8 mouse cellular contexts compared by ENCODE assay signal in the genomic region with DNA sequence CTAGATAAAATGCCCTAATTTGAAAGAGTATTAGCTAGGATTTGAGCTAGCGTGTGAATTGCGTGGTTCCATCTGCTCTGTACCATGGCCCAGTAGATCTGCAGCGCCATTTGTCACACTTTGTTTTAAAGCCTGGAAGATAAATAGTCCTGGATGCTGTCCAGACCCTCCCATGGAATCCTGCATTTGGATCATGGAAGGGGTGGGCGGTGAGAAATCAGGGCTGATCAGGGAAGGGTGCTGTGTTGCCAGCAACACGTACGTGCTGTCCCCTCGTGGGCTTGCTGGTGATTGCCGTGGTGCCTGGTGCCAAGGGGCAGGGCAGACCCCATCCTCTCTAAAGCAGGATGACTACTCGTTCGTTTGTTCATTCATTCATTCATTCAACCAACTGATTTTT. TPM values are rescaled to one million over a fixed set of nuclear protein-coding genes. Genes with fewer than 3 reads are reported as not detected.
DNase-seq lines count a peak whose midpoint lies in the region; ATAC-seq and TF ChIP-seq lines count a peak whose summit lies in the region.

No protein-coding gene starts in this region.

- H3K4me2 ChIP-seq in forebrain, embryonic 14.5 days (ENCODE audit: low read length) = no peak overlapping the region
- H3K4me2 ChIP-seq in forebrain, embryonic 11.5 days (ENCODE audit: low read depth, low read length, severe bottlenecking) = no peak overlapping the region
- H3K4me2 ChIP-seq in hindbrain, embryonic 12.5 days (replicated peaks) = no peak overlapping the region

- 66% methylated on average over 10 of the region's 10 CpGs for WGBS in forebrain, embryonic 14.5 days
- WGBS in forebrain, embryonic 11.5 days = 89% methylated on average over 10 of the region's 10 CpGs
- WGBS in hindbrain, embryonic 12.5 days = 76% methylated on average over 10 of the region's 10 CpGs

- no peaks in the 10 kb centered on the region for H3K27me3 ChIP-seq in forebrain, embryonic 14.5 days (replicated peaks; ENCODE audit: control insufficient read depth, insufficient read depth, low read length)
- no peaks in the 10 kb centered on the region for H3K27me3 ChIP-seq in forebrain, embryonic 11.5 days (ENCODE audit: control insufficient read depth, insufficient read depth, low read length)
- no peaks in the 10 kb centered on the region for H3K27me3 ChIP-seq in hindbrain, embryonic 12.5 days

- DNase-seq in forebrain, embryonic 14.5 days (ENCODE audit: low spot score) = peak; percentile 86
- DNase-seq in forebrain, embryonic 11.5 days (ENCODE audit: low spot score) = no peak
- DNase-seq in brain, embryonic 14.5 days (ENCODE audit: low read depth) = peak; percentile 89
- DNase-seq in left cerebral cortex, postnatal 25 days (ENCODE audit: low spot score in 2 of 2) = peak; percentile 67 to 88
- DNase-seq in right cerebral cortex, postnatal 25 days = peak; percentile 69
- no peak for DNase-seq in gastrocnemius, adult 8-10 months (ENCODE audit: low spot score in 2 of 2)
- no peak for DNase-seq in adrenal gland, adult 2 months

- TF ChIP-seq POLR2A in brain, embryonic 14.5 days (IDR thresholded peaks at IDR 0.05; ENCODE audit: borderline replicate concordance, extremely low read depth, insufficient read depth, insufficient read length, poor library complexity, severe bottlenecking) = no peak

- H3K9me3 ChIP-seq in forebrain, embryonic 14.5 days (replicated peaks; ENCODE audit: control insufficient read depth, low read length) = no peaks in the 10 kb centered on the region
- H3K9me3 ChIP-seq in forebrain, embryonic 11.5 days (ENCODE audit: control insufficient read depth, low read length) = no peaks in the 10 kb centered on the region
- no peaks in the 10 kb centered on the region for H3K9me3 ChIP-seq in hindbrain, embryonic 12.5 days (replicated peaks)

- TF ChIP-seq CTCF in brain, embryonic 14.5 days (IDR thresholded peaks at IDR 0.05; ENCODE audit: borderline replicate concordance, extremely low read depth, insufficient read depth, insufficient read length) = no peak

- no peak overlapping the region for H3K9ac ChIP-seq in forebrain, embryonic 14.5 days (ENCODE audit: low read length)
- H3K9ac ChIP-seq in forebrain, embryonic 11.5 days (ENCODE audit: low read length) = no peak overlapping the region
- no peak overlapping the region for H3K9ac ChIP-seq in hindbrain, embryonic 12.5 days

- H3K4me3 ChIP-seq in forebrain, embryonic 14.5 days (ENCODE audit: low read depth, low read length) = no peak overlapping the region
- H3K4me3 ChIP-seq in forebrain, embryonic 11.5 days (ENCODE audit: low read depth, low read length) = no peak overlapping the region
- no peak overlapping the region for H3K4me3 ChIP-seq in hindbrain, embryonic 12.5 days

- no peaks in the 10 kb centered on the region for H3K36me3 ChIP-seq in forebrain, embryonic 14.5 days (ENCODE audit: control insufficient read depth, insufficient read depth, low read length)
- no peaks in the 10 kb centered on the region for H3K36me3 ChIP-seq in forebrain, embryonic 11.5 days (ENCODE audit: control insufficient read depth, insufficient read depth, low read length)
- H3K36me3 ChIP-seq in hindbrain, embryonic 12.5 days = no peaks in the 10 kb centered on the region

- H3K27ac ChIP-seq in forebrain, embryonic 14.5 days (ENCODE audit: low read depth, low read length) = peak overlapping the region; percentile 52
- no peak overlapping the region for H3K27ac ChIP-seq in forebrain, embryonic 11.5 days (ENCODE audit: low read depth, low read length)
- no peak overlapping the region for H3K27ac ChIP-seq in hindbrain, embryonic 12.5 days

- peak; percentile 67 for ATAC-seq in forebrain, embryonic 14.5 days
- no peak for ATAC-seq in forebrain, embryonic 11.5 days (replicated peaks; ENCODE audit: low FRiP score)
- peak; percentile 66 for ATAC-seq in hindbrain, embryonic 12.5 days (ENCODE audit: low FRiP score)

- intact Hi-C loops in left cerebral cortex, postnatal 25 days (cut with DNase I) = loop anchor here (1.0 kb wide), 1 partner anchor 33 kb away; no protein-coding TSS in a partner anchor

- H3K4me1 ChIP-seq in forebrain, embryonic 14.5 days (ENCODE audit: control insufficient read depth, insufficient read depth, low read length) = peaks cover 31% of the 10 kb centered on the region
- H3K4me1 ChIP-seq in forebrain, embryonic 11.5 days (replicated peaks; ENCODE audit: control insufficient read depth, insufficient read depth, low read length) = peaks cover 11% of the 10 kb centered on the region
- peaks cover 48% of the 10 kb centered on the region for H3K4me1 ChIP-seq in hindbrain, embryonic 12.5 days

RNA-seq across cellular contexts. Expression of a gene that starts 28.6 kb away (rescaled TPM):
- 30.0 and 45.6 TPM in 2 replicates for polyA plus RNA-seq in forebrain, embryonic 14.5 days (2014; fragmentation: Nextera tagmentation; extraction: Ambion mirVana)
- polyA plus RNA-seq in forebrain, embryonic 11.5 days (2014; fragmentation: Nextera tagmentation; extraction: Ambion mirVana) = 19.1 and 19.3 TPM in 2 replicates
- 17.4 and 36.0 TPM in 2 replicates for polyA plus RNA-seq in brain, embryonic 14.5 days (2012; rRNA removed)
- 61.9 and 66.4 TPM in 2 replicates for polyA plus RNA-seq in hindbrain, embryonic 12.5 days (2016; fragmentation: Nextera tagmentation; extraction: Ambion mirVana)
- total RNA-seq in left cerebral cortex, postnatal 25 days (2021) = 10 to 100 TPM; 21.4 to 22.0 TPM
- 1 to 10 TPM; 3.1 to 4.4 (median 3.4) TPM for total RNA-seq in gastrocnemius, adult 8-10 months (2022)
- total RNA-seq in adrenal gland, adult 2 months (2021) = 1 to 10 TPM; 3.4 to 8.3 TPM
- 2.1 TPM in 2 replicates for polyA plus RNA-seq in adrenal gland, adult 2 months (2012; rRNA removed)

Comparison
In these comparisons a context has a peak if more than half of its experiments do, and no peak if none do; other contexts are left out.
1. DNase-seq: peak in forebrain, embryonic 14.5 days (single experiment), brain, embryonic 14.5 days (single experiment), left cerebral cortex, postnatal 25 days (2 of 2) and right cerebral cortex, postnatal 25 days (single experiment); none in forebrain, embryonic 11.5 days (single experiment), gastrocnemius, adult 8-10 months (0 of 2) and adrenal gland, adult 2 months (single experiment).